Mouse (Mus musculus): ENCODE data around the gene Fosl1.

Fosl1 gene

DNA sequence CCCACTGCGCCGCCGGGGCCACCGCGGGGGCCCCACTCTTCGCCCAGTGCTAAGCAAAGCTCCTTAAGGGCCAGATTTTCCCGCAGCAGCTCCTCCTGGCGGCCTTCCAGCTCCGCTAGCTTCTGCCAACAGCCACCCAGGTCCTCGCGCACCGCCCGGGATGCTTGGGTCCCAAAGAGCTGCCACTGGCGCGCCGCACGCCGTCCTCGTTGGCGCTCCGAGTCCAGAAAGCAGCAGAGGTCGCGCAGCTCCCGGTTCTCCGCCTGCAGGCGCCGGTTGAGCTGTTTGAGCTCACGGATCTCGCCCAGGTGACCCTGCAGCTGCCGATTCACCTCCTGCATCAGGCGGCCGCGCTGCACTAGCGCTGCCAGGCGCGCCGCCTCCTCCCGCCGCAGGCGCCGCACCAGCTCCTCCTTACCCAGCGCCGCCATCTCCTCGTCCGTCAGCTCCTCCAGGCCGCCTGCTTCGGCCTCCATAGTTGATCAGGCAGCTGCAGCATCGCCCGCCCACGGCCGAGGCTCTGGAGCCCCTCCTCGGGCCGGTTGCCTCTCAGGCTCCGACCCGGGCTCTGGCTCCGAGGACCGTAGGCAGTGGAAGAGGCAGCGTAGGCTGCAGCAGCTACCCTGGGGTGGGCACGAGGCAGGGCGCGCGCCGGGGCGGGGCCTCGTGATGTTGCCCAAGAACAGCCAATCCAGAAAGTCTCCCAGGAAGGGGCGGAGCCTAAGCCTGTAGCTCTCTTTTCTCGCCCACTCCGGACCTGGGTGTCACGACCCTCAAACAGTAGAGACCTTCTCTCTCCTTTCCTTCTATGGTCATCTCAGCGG lies 9.8 kb downstream of the Fosl1 start:
- DNase-seq (ENCODE audit: low spot score in 2 of 2) = peak; percentile 94 to 96

DNA sequence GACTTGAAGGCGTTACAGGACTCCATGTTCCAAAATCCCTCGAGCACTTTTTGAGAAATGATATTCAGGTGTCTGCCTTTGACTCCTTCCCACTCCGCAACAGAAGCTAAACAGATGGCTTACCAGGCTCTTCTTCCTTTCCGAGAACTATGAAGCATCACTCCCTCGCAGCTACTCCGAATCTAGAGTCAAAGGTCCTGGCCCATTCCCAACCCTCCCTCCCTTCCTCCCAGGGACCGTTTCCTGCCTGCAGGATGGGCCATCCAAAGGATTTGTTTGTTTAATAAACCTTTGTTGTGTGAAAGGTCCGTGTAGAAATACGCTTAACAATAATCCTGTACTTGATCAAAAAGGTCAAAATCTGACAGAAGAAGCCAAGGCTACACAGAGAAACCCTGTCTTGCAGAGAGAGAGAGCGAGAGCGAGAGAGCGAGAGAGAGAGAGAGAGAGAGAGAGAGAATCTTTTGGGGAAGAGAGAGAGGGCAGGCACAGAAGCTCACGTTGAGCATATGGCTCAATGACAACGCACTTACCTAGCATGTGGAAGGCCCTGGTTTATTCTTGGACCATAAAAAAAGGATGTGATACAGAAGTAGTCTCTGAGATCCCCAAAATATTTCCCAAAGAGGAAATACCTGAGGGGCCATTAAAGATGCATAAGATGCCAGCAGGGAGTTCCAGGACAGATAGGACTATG lies 10.5 kb downstream of the Fosl1 start, which contains the start of gene Ccdc85b:
Ccdc85b (minus strand) TSS at position 149 of the 697 bp plus-strand sequence.
- no peak for DNase-seq (ENCODE audit: low spot score in 2 of 2)

DNA sequence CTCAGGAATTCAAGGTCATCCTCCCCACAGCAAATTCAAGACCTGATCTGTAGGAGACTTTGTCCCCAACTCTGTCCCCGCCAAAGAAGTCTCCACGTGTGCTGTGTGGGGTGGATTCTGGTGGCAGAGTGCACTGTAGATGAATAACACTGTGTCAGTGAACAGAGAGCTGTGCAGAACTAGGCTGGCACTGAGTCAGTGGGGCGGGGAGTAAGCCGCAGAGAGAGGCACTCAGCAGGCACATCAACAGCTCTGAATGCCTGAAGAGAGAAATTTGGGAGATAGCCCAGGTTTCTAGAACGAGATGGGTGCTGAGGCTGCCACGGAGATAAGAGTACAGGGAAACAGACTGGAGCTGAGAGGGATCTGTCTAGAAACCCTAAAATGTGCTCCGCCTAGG lies 11.7 kb downstream of the Fosl1 start:
- no peak for DNase-seq (ENCODE audit: low spot score in 2 of 2)

DNA sequence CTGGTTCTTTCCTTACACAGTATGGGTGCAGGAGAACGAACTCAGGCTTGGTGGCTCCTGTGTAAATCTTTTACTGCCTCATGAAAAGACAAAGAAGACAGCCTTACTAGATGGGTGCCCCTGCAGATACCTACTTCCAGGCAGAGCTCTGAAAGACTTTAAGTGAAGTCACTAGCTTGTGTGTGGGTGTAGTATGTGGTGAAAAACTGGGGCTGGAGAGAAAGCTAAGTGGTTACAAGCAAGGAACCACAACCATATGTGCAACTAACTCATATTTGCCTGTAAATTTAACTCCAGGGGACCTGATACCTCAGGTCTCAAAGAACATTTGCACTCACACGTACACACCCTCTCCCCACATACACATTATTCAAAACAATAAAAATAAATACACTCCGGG lies 12.5 kb downstream of the Fosl1 start:
- no peak for DNase-seq (ENCODE audit: low spot score in 2 of 2)

DNA sequence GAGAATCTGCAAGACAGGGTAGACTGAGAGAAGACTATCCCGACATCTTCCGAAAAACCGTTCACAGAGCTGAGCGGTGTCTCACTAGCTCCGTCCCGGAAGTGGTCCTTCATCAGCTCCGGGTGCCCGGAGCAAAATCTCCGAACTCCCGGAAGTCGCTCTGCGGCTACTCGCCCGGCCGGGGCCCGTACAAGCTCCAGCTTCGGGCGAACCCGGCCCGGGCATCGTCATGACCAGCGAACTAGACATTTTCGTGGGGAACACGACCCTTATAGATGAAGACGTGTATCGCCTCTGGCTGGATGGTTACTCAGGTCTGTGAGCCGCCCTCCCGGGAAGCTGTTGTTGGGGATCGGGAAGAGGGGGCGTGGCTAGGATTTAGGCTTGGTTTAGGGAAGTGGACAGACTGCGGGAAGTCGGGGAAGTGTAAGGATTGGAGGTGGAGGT lies 13.1 kb downstream of the Fosl1 start, which contains the start of gene Fibp:
Fibp (plus strand) TSS at position 151 of the 447 bp plus-strand sequence.
- DNase-seq (ENCODE audit: low spot score in 2 of 2) = peak; percentile 77 to 83

DNA sequence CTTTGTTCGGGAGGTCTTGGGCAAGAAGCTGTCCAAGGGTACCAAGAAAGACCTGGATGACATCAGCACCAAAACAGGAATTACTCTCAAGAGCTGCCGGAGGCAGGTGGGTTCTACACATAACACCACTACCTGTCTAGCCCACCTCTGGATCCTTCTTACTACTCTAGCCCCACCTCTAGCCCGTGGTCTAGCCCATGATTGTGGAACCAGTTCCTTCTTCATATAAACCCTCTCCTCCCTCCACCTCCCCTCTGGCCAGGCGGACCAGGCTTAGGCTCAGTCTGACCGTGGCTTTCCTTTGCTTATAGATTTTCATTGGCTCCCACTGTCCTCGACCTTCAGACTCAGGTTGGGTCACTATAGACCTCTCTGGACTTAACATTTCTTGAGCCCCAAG lies 14.1 kb downstream of the Fosl1 start:
- DNase-seq (ENCODE audit: low spot score in 2 of 2) = no peak

DNA sequence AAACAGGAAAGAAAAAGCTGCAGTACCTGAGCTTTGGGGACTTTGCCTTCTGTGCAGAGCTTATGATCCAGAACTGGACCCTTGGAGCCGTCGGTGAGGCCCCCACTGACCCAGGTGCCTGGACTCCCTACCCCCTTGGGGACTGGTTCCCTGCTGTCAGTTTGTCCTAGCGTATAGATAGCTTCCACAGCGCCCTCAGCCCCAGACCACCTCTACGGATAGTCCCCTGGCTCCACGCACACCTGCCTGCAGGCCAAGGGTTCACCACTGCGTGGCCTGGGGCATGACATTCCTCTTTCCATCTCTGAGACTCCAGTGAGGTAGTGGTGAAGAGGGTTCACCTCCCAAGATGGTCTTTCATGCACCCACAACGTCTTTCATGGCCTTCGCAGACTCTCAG lies 15.9 kb downstream of the Fosl1 start:
- no peak for DNase-seq (ENCODE audit: low spot score in 2 of 2)

DNA sequence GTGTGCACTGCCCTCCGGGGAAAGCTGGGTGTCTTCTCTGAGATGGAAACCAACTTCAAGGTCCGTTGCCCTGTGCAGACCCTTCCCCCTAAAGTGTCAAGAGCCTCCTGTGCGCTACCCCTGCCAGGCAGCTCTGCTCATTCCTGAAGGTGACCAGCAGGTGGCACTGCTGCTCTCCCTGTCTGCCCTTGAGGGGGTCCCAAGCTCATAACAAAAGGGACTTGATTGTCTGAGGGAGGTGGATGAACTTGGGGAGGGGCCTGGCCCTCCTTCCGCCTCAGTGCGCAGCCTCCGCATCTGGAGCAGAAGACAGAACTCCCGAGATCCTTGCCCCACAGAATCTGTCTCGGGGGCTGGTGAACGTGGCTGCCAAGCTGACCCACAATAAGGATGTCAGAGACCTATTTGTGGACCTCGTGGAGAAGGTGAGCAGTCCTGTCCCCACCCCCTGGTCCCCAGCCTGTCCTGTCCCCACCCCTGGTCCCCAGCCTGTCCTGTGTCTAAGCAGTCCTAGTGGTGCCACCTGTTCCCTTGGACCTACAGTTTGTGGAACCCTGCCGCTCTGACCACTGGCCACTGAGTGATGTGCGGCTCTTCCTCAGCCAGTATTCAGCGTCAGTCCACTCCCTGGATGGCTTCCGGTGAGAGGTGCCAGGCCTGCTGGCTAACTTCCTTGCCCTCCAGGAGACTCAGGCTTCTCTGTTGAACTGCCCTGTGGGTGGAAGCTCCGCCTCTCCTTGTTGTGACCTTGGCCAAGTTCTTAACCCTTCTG lies 16.6 kb downstream of the Fosl1 start:
- DNase-seq (ENCODE audit: low spot score in 2 of 2) = no peak

DNA sequence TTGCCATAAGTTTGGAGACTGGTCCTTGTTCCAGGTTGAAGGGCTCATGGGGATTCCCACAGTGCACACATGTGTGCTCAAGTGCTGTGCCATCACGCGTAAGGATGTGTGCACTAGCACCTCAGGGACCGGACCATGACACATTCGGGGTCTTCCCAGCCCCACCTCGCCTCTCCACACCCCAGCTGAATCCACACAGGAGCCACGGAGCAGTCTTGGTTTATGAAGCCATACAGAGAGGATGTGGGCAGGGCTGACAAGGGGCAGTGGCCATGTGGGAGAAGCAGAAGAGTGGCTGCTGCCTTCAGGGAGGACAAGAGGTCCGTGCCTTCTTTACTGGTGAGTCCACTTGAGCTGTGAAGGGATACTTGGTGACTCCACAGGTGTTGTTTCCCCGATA lies 17.7 kb downstream of the Fosl1 start:
- DNase-seq (ENCODE audit: low spot score in 2 of 2) = no peak

DNA sequence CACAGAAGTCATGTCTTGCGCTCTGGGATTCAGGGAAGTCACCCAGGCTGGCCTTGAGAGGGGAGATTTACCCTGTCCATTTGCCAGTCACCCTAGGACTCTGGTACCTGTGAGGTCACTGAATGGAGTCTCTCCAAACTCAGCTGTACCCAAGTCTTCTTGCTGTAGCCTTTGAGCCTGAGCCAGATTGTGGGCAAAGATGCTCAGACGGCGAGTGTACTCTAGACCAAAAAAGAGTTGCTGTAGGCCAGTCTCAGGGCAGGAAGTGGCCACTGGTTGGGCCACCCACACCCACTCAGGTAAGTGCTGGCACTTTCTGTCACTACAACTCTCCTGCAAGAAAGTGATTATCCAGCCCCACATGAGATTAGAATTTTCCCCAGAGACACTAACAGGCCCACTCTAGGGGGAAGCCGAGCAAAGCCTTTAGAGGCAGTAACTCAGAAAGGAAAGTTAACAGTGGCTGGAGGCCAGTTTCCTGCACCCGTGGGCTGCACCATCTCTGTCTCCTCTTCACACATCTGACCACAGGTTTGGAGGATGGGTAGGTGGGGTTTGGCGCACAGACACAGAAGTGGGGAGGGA lies 19.7 kb downstream of the Fosl1 start:
- no peak for DNase-seq (ENCODE audit: low spot score in 2 of 2)

DNA sequence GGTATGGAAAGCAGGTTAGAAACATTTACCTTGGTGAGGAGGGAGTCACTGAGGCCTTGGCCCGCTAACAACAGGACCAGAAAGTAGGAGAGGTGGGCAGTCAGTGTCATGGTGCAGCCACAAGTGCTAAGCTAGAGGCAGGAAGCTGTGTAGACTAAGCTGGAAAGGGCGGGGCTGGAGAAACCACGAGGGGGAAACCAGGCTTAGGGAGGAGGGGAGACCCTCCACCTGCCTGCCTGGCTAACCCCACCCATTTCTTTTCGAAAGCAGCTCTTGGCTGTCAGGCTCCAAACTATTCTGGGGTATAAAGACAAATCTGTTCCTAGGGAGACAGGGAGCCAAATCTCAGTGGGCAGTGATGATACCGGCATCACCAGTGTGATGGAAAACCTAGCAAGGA lies 21.0 kb downstream of the Fosl1 start, which contains the start of gene Ctsw:
Ctsw (minus strand) TSS at position 134 of the 400 bp plus-strand sequence.
- no peak for DNase-seq (ENCODE audit: low spot score in 2 of 2)

DNA sequence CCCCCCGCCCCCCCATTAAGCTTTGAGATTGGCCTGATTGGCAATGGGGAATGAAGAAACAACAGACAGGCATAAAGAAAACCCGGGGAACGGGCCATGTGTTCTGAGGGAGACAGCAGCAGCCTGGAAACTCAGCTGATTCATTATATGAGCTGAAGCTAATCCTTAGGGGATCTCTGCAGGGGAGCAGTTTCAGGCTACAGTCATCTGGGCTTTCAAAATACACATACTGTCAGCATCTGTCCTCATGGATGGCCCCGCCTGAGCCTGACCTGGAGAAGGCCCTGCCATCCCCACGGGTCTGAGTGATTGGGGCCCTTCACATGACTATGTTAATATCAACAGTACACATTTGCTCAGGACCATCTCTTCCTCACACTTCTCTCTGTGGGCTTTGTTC lies 24.5 kb downstream of the Fosl1 start:
- DNase-seq (ENCODE audit: low spot score in 2 of 2) = no peak

DNA sequence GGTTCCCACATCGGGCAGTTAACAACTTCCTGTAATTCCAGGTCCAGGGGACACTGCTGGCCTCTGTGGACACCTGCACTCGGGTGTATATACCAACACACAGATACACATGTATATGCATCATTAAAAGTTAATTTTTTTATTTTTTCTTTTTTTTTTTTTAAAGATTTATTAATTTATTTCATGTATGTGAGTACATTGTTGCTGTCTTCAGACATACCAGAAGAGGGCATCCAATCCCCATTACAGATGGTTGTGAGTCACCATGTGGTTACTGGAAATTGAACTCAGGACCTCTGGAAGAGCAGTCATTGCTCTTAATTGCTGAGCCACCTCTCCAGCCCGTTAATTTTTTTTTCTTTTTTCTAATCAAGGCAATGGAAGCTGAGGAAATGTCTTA lies 25.5 kb downstream of the Fosl1 start:
- DNase-seq (ENCODE audit: low spot score in 2 of 2) = no peak

DNA sequence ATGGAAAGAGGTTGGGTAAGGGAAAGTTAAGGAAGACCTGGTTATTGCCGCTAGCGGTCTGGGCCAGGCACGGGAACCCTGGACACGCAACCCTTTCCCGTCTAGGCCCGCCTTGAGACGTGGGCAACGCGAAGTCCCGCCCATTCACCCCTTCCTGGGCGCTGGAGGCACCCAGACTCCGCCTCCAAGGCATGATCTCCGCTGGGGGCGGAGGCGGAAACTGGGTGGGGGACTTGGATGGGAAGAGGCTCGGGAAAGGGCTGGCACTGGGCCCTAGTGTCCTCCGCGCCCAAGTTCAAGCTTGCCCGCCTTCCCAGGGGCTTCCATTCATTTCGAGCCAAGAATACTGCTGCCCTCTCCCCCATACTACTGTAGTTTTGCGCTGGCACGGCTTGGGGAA lies 26.4 kb downstream of the Fosl1 start, which contains the start of gene Efemp2:
Efemp2 (plus strand) TSS at position 235 of the 400 bp plus-strand sequence.
- peak in 1 of 2 experiments; percentile 57 for DNase-seq (ENCODE audit: low spot score in 2 of 2)

DNA sequence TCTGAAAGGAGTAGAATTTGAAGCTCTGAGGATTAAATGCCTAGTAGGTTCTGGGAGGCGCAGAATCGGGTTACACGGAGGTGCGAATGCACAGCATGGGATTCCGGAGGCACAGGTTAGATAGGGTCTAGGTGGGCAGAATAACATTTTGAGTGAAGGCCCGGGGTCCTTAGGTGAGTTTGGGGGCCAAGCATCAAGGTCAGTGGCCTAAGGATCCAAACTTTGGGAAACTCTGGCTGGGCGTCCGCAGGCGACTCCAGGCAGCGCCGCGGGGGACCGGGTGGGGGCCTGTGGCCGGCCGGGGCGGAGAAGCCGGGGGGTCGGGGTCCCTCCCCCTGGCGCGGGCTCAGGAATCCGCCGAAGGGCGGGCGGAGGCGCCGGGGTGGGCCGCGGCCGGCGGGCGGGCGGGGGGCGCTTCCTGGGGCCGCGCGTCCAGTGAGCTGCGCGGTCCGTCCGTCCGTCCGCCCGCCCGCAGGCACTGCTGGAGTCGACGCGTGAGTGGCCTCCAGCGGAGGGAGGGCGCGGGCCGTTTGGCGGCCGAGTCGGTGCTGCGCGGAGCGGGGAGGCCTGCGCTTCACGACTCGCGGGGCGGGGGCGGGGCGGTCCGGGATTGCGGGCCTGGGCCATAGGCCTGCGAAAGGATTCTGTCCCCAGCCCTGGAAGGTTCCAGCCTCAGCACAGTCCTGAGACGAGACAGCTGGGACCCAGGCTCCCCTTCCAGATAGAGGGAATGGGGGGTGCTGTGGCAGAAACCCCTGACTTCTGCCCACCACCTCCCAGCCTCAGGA lies 27.1 kb downstream of the Fosl1 start:
- DNase-seq (ENCODE audit: low spot score in 2 of 2) = no peak

DNA sequence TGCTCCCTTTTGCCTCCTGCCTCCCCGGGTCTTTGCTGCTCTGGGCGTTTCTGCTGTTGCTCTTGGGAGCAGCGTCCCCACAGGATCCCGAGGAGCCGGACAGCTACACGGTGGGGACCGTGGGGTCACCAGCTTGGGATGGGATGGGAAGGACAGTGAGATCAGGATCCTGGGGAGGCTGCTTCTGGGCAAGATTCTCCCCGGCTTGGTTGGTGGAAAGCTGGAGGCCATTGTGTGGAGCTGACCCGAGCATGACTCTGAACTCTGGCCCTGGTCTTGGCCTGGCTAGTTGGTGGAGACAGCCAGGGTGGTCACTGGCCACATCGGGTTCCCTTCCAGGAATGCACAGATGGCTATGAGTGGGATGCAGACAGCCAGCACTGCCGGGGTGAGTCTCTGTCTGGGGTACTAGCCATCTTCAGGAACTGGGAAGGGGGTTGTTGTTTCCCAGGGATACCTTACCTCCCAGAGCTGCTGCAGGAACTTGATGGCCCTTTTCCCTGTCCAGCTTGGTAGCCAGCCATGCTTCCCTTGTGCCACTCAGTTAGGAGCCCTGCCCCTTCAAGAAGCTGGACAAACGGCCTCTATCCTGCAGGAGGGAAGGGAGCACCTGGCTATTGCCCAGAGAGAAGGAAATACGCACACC lies 27.8 kb downstream of the Fosl1 start:
- no peak for DNase-seq (ENCODE audit: low spot score in 2 of 2)

DNA sequence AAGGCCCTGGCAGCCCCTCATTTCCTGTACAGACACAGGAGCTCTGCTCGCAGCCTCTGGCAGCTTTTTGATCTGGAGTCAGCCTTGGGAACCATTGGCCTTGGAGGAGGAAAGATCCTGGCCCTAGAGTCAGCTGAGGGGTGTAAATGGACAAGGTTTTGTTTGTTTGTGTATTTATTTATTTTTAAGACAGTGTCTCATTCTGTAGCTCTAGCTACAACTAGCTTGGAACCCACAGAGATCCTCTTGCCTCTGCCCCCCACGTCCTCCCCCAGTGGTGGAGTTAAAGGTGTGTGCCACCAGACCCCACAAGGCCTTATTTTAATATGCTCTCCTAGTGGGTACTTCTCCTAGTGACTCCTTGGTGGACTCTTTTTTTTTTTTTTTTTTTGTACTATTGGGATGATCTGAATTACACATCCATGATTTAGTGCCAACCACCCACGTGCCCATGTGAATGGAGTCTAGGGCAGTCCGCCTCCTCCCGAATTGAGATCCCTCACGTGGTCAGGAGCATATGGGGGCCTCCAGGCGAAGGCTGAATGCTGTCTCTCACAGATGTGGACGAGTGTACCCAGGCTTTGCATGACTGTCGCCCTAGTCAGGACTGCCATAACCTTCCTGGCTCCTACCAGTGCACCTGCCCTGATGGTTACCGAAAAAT lies 29.8 kb downstream of the Fosl1 start:
- no peak for DNase-seq (ENCODE audit: low spot score in 2 of 2)

DNA sequence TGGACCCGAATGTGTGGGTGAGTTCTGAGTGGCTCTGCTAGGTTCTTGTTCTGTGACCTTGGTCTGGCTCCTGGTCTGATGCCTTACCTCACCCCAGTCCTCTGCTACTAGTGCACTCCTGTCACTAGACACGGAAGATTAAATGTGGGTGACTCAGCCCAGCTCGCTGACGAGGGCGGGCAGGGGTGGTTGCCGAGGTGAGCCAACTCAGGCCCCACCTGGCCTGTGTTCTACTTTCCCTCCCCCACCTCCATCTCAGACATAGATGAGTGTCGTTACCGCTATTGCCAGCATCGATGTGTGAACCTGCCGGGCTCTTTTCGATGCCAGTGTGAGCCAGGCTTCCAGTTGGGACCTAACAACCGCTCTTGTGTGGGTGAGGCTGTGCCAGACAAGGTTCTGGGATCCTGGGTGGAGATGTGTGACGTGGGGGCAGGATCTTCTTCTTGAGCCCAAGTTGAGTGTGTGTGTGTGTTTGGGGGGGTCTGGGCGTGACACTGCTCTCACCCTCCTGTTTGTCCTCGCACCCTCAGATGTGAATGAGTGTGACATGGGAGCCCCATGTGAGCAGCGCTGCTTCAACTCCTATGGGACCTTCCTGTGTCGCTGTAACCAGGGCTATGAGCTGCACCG lies 30.4 kb downstream of the Fosl1 start:
- DNase-seq (ENCODE audit: low spot score in 2 of 2) = no peak

DNA sequence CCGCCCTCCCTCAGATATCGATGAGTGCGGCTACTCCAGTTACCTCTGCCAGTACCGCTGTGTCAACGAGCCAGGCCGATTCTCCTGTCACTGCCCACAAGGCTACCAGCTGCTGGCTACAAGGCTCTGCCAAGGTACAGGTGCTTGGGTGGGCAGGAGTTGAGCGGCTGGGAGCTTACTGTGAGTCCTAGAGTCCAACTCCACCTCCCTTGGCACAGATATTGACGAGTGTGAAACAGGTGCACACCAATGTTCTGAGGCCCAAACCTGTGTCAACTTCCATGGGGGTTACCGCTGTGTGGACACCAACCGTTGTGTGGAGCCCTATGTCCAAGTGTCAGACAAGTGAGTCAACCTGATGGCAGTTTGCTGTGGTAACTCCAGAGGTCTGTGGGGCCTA lies 32.7 kb downstream of the Fosl1 start:
- no peak for DNase-seq (ENCODE audit: low spot score in 2 of 2)
